Mouse (Mus musculus) midbrain, embryonic 11.5 days (tissue): ENCODE measurements around the gene Ldhb. TPM values are rescaled to one million over a fixed set of nuclear protein-coding genes. Genes with fewer than 3 reads are reported as not detected.
"Not testable (repeated sequence)": the region's sequence is repeated elsewhere in the genome, so short reads cannot be mapped to it uniquely, and the experiment has no call there.

ENCODE experiments used
- ATAC-seq: fragments of 200-750 bp; cut with Nextera tagmentation; 2 replicates; pipeline ENCODE4 v1.8.0; 2017; ENCODE audit warnings: moderate TSS enrichment, moderate library complexity; ENCODE audit not compliant: low FRiP score
- DNase-seq: peaks from one replicate; pipeline ENCODE4 v3.0.0; 2015; ENCODE audit warnings: low spot score; ENCODE audit errors: missing footprints
- H3K27ac ChIP-seq: fragments of 300-500 bp; sonication (generic); 2 replicates; pipeline ENCODE4 v1.5.1; 2014; ENCODE audit warnings: low read depth, low read length
- H3K27me3 ChIP-seq: fragments of 300-500 bp; sonication (generic); 2 replicates; pipeline ENCODE4 v1.6.1; 2014; ENCODE audit warnings: mild to moderate bottlenecking, low read length, moderate library complexity, mixed read lengths; ENCODE audit not compliant: control insufficient read depth, insufficient read depth
- H3K36me3 ChIP-seq: fragments of 300-500 bp; sonication (generic); 2 replicates; pipeline ENCODE4 v1.6.1; 2014; ENCODE audit warnings: mild to moderate bottlenecking, low read length, moderate library complexity, mixed read lengths; ENCODE audit not compliant: control insufficient read depth, insufficient read depth
- H3K4me1 ChIP-seq: fragments of 300-500 bp; sonication (generic); 2 replicates; pipeline ENCODE4 v1.6.1; 2014; ENCODE audit warnings: low read length; ENCODE audit not compliant: control insufficient read depth, insufficient read depth
- H3K4me2 ChIP-seq: fragments of 300-500 bp; sonication (generic); 2 replicates; pipeline ENCODE4 v1.6.1; 2014; ENCODE audit warnings: mild to moderate bottlenecking, moderate library complexity
- H3K4me3 ChIP-seq: fragments of 300-500 bp; sonication (generic); 2 replicates; pipeline ENCODE4 v1.5.1; 2014; ENCODE audit warnings: low read depth, low read length
- H3K9ac ChIP-seq: fragments of 300-500 bp; sonication (generic); 2 replicates; pipeline ENCODE4 v1.6.1; 2014; ENCODE audit warnings: low read length
- H3K9me3 ChIP-seq: fragments of 300-500 bp; sonication (generic); 2 replicates; pipeline ENCODE4 v1.6.1; 2016; ENCODE audit warnings: low read length; ENCODE audit not compliant: control insufficient read depth
- WGBS: fragments of 180-500 bp; shearing (Covaris S2); extraction: QIAGEN DNeasy Blood & Tissue Kit; methylation state at CpG from one replicate; pipeline ENCODE4 v1.1.7; 2014; 5-methylcytosine and 5-hydroxymethylcytosine counted together
- polyA plus RNA-seq: library from polyadenylated mRNA; unstranded; fragments of >200 nt; fragmentation: Nextera tagmentation; extraction: Ambion mirVana; gene quantifications from 2 replicates; pipeline ENCODE4 v1.2.1, GENCODE M21; 2014

Ldhb gene
- polyA plus RNA-seq, 1 experiment from 2014 or later, result 385 TPM

GRCm38 (mm10) chr6:142507033-142507784, 548 bp downstream of the Ldhb start:
- DNase-seq (peak; percentile 89), ATAC-seq (peak; percentile 76)
- Histone ChIP-seq H3K9ac (peak overlapping the region; percentile 84), H3K9me3 (no peaks in the 10 kb centered on the region), H3K4me3 (peak overlapping the region; percentile 60), H3K4me2 (peak overlapping the region; percentile 86), H3K36me3 (no peaks in the 10 kb centered on the region), H3K27me3 (no peaks in the 10 kb centered on the region; the same call in none of the 2 replicates), H3K27ac (no peak overlapping the region), H3K4me1 (peaks cover 17% of the 10 kb centered on the region)
- WGBS, result under 1% methylated on average over 30 of the region's 30 CpGs

GRCm38 (mm10) chr6:142506338-142507032, 1.3 kb downstream of the Ldhb start:
- peak overlapping the region; percentile 84 for H3K9ac ChIP-seq
- H3K4me2 ChIP-seq, result peak overlapping the region; percentile 86
- H3K4me3 ChIP-seq, result peak overlapping the region; percentile 60
- ATAC-seq, result no peak
- H3K36me3 ChIP-seq, result no peaks in the 10 kb centered on the region
- no peaks in the 10 kb centered on the region for H3K9me3 ChIP-seq
- DNase-seq, result peak; percentile 89
- H3K27ac ChIP-seq, result no peak overlapping the region
- 10% methylated on average over 10 of the region's 10 CpGs for whole genome bisulfite sequencing
- no peaks in the 10 kb centered on the region; the same call in 1 of the 2 replicates for H3K27me3 ChIP-seq
- H3K4me1 ChIP-seq, result peaks cover 16% of the 10 kb centered on the region

- no peak for DNase-seq
- Histone ChIP-seq H3K9me3 (no peaks in the 10 kb centered on the region), H3K9ac (no peak overlapping the region), H3K36me3 (0 out of 2 replicates have a peak, but pooled peaks cover 2% of the 10 kb centered on the region), H3K4me2 (no peak overlapping the region), H3K27me3 (no peaks in the 10 kb centered on the region), H3K27ac (no peak overlapping the region), H3K4me1 (peaks cover 14% of the 10 kb centered on the region), H3K4me3 (no peak overlapping the region)
- ATAC-seq, result no peak
- 74% methylated on average over 8 of the region's 8 CpGs for WGBS
Measured at GRCm38 (mm10) chr6:142503601-142504000, 4.2 kb downstream of the Ldhb start.

GRCm38 (mm10) chr6:142502519-142503125, 5.1 kb downstream of the Ldhb start:
- H3K36me3 ChIP-seq, result peaks cover 6% of the 10 kb centered on the region; the same call in 1 of the 2 replicates
- H3K9me3 ChIP-seq, result no peaks in the 10 kb centered on the region
- H3K27ac ChIP-seq, result no peak overlapping the region
- H3K27me3 ChIP-seq, result no peaks in the 10 kb centered on the region
- no peak for ATAC-seq
- DNase-seq, result no peak
- H3K4me1 ChIP-seq, result peaks cover 9% of the 10 kb centered on the region
- no peak overlapping the region for H3K4me2 ChIP-seq
- 91% methylated on average over 10 of the region's 10 CpGs for WGBS
- no peak overlapping the region for H3K9ac ChIP-seq
- no peak overlapping the region for H3K4me3 ChIP-seq

GRCm38 (mm10) chr6:142490114-142490513, 17.6 kb downstream of the Ldhb start:
- H3K27me3 ChIP-seq, H3K4me1 ChIP-seq, H3K4me3 ChIP-seq, H3K27ac ChIP-seq, H3K36me3 ChIP-seq, H3K9me3 ChIP-seq, DNase-seq, H3K9ac ChIP-seq, H3K4me2 ChIP-seq, ATAC-seq: not testable (repeated sequence)
- 97% methylated on average over 6 of the region's 6 CpGs for WGBS

GRCm38 (mm10) chr6:142487638-142488037, 20.1 kb downstream of the Ldhb start:
- ATAC-seq (no peak), DNase-seq (no peak)
- H3K27ac ChIP-seq, result no peak overlapping the region
- H3K4me1 ChIP-seq, result no peaks in the 10 kb centered on the region
- no peaks in the 10 kb centered on the region for H3K9me3 ChIP-seq
- no peaks in the 10 kb centered on the region for H3K27me3 ChIP-seq
- H3K4me3 ChIP-seq, result no peak overlapping the region
- WGBS, result 92% methylated on average over 9 of the region's 9 CpGs
- no peak overlapping the region for H3K9ac ChIP-seq
- H3K36me3 ChIP-seq, result peaks cover 4% of the 10 kb centered on the region; the same call in 1 of the 2 replicates
- H3K4me2 ChIP-seq, result no peak overlapping the region

GRCm38 (mm10) chr6:142485478-142486123, 22.2 kb downstream of the Ldhb start:
- no peak for ATAC-seq
- Histone ChIP-seq H3K27ac (no peak overlapping the region), H3K9me3 (no peaks in the 10 kb centered on the region), H3K36me3 (no peaks in the 10 kb centered on the region; the same call in 1 of the 2 replicates), H3K27me3 (no peaks in the 10 kb centered on the region), H3K4me3 (no peak overlapping the region), H3K4me1 (no peaks in the 10 kb centered on the region), H3K9ac (no peak overlapping the region), H3K4me2 (no peak overlapping the region)
- no peak for DNase-seq
- WGBS, result 95% methylated on average over 4 of the region's 4 CpGs

GRCm38 (mm10) chr6:142477239-142477638, 30.5 kb downstream of the Ldhb start:
- ATAC-seq, result no peak
- WGBS, result 72% methylated on average over 7 of the region's 7 CpGs

More at GRCm38 (mm10) chr6:142477239-142477638, 30.5 kb downstream of the Ldhb start:
- Histone ChIP-seq H3K9ac (no peak overlapping the region), H3K27me3 (no peaks in the 10 kb centered on the region), H3K4me2 (no peak overlapping the region), H3K9me3 (no peaks in the 10 kb centered on the region), H3K27ac (no peak overlapping the region), H3K36me3 (no peaks in the 10 kb centered on the region), H3K4me1 (no peaks in the 10 kb centered on the region), H3K4me3 (no peak overlapping the region)
- DNase-seq, result no peak
